Comparison of ENCODE assay signal across 20 mouse cellular contexts in the genomic region with DNA sequence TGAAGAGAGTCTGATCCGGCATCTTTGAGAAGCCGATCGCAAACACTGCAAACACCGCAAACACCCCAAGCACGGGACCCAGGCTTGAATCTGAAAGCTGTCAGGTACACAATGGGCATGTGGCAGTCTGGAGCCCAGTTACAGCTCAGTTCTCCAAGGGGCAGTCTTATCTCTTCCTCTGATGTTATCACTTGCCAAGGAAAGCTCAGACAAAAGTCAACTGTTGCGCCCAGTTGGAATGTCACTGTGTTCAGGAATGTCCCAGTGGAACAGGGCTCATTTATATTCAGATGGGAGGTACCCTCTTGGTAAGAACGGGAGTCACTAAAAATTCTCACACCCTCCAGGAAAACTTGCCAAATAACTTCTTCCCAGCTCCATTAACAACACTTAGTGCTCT.
A peak's percentile ranks its signal among the peaks of the same experiment; 100 is the strongest.
DNase-seq lines count a peak whose midpoint lies in the region; ATAC-seq lines count a peak whose summit lies in the region.
"Had no signal": no experiment of that assay in that cellular context is flagged by ENCODE, and none has a peak within 500 bp of the region (broad histone marks: within the 10 kb centered on the region; RNA-seq: fewer than 3 reads in every experiment).

No protein-coding gene starts in this region.

- no peak overlapping the region for H3K4me2 ChIP-seq in heart, embryonic 11.5 days
- H3K4me2 ChIP-seq in lung, embryonic 16.5 days (ENCODE audit: low read depth, low read length): 0 out of 2 replicates have a peak overlapping the region, but pooled peaks have one; percentile 7
- peak overlapping the region; percentile 5; the same call in 1 of the 2 replicates for H3K4me2 ChIP-seq in stomach, embryonic 16.5 days (ENCODE audit: low read depth, low read length)
- H3K4me2 ChIP-seq: forebrain, embryonic 12.5 days; hindbrain, embryonic 12.5 days; limb, embryonic 15.5 days had no signal

- peaks cover 38% of the 10 kb centered on the region for H3K4me1 ChIP-seq in heart, embryonic 11.5 days (ENCODE audit: control insufficient read depth, insufficient read depth, low read length)
- peaks cover 33% of the 10 kb centered on the region for H3K4me1 ChIP-seq in lung, embryonic 16.5 days (replicated peaks; ENCODE audit: control insufficient read depth, insufficient read depth, low read length)
- peaks cover 10% of the 10 kb centered on the region; the same call in 1 of the 2 replicates for H3K4me1 ChIP-seq in stomach, embryonic 16.5 days (ENCODE audit: control insufficient read depth, insufficient read depth, low read length)
- H3K4me1 ChIP-seq: forebrain, embryonic 12.5 days; hindbrain, embryonic 12.5 days; midbrain, embryonic 10.5 days had no signal

- 52% methylated on average over 7 of the region's 7 CpGs for WGBS in heart, embryonic 11.5 days (ENCODE audit: insufficient replicate concordance)
- WGBS in lung, embryonic 16.5 days: 47% methylated on average over 7 of the region's 7 CpGs
- WGBS in stomach, embryonic 16.5 days: 63% methylated on average over 7 of the region's 7 CpGs

- DNase-seq in heart, postnatal 14 days: no peak
- peak; percentile 20 for DNase-seq in kidney, adult 9 months
- no peak for DNase-seq in kidney, adult 8-10 months
- DNase-seq in lung, postnatal 14 days: no peak
- DNase-seq in testis, postnatal 14 days (ENCODE audit: low spot score): no peak
- DNase-seq: cerebellum, adult 9-10 months; gastrocnemius, postnatal 10 days; heart, adult 18-20 months; layer of hippocampus, postnatal 36 days; right cerebral cortex, postnatal 14 days had no signal

- H3K36me3 ChIP-seq in heart, embryonic 11.5 days (ENCODE audit: control insufficient read depth, insufficient read depth, low read length): 0 out of 2 replicates have a peak, but pooled peaks cover 2% of the 10 kb centered on the region
- H3K36me3 ChIP-seq in lung, embryonic 16.5 days (ENCODE audit: control insufficient read depth, insufficient read depth, low read length): peaks cover 3% of the 10 kb centered on the region; the same call in 1 of the 2 replicates
- H3K36me3 ChIP-seq in stomach, embryonic 16.5 days (ENCODE audit: control insufficient read depth, insufficient read depth, low read length): no peaks in the 10 kb centered on the region
- H3K36me3 ChIP-seq: forebrain, embryonic 12.5 days; G1E; hindbrain, embryonic 12.5 days; limb, embryonic 15.5 days had no signal

- H3K27ac ChIP-seq in heart, embryonic 11.5 days (ENCODE audit: low read depth, low read length): peak overlapping the region; percentile 54; the same call in 1 of the 2 replicates
- peak overlapping the region; percentile 59; the same call in 1 of the 2 replicates for H3K27ac ChIP-seq in lung, embryonic 16.5 days (ENCODE audit: low read length)
- H3K27ac ChIP-seq in stomach, embryonic 16.5 days (ENCODE audit: low read length): no peak overlapping the region
- H3K27ac ChIP-seq: forebrain, embryonic 12.5 days; hindbrain, embryonic 12.5 days; limb, embryonic 15.5 days; macrophage; midbrain, embryonic 10.5 days had no signal

- ATAC-seq in heart, embryonic 11.5 days (replicated peaks; ENCODE audit: insufficient number of reproducible peaks, low FRiP score, low TSS enrichment): no peak
- peak; percentile 47; the same call in 1 of the 2 replicates for ATAC-seq in lung, embryonic 16.5 days (ENCODE audit: low read depth)
- ATAC-seq in stomach, embryonic 16.5 days (ENCODE audit: insufficient read depth, low FRiP score): peak; percentile 58; the same call in 1 of the 2 replicates

- H3K4me3 ChIP-seq in heart, embryonic 11.5 days (ENCODE audit: low read depth, low read length): no peak overlapping the region
- no peak overlapping the region for H3K4me3 ChIP-seq in lung, embryonic 16.5 days (ENCODE audit: low read length)
- no peak overlapping the region for H3K4me3 ChIP-seq in stomach, embryonic 16.5 days (replicated peaks; ENCODE audit: low read length)
- H3K4me3 ChIP-seq: embryonic facial prominence, embryonic 10.5 days; forebrain, embryonic 12.5 days; hindbrain, embryonic 12.5 days; limb, embryonic 15.5 days; midbrain, embryonic 10.5 days had no signal

- H3K9me3 ChIP-seq in heart, embryonic 11.5 days (replicated peaks; ENCODE audit: control insufficient read depth, low read length): no peaks in the 10 kb centered on the region
- no peaks in the 10 kb centered on the region for H3K9me3 ChIP-seq in lung, embryonic 16.5 days (ENCODE audit: control insufficient read depth, low read length)
- no peaks in the 10 kb centered on the region for H3K9me3 ChIP-seq in stomach, embryonic 16.5 days (replicated peaks; ENCODE audit: control insufficient read depth, low read length)
- H3K9me3 ChIP-seq: embryonic facial prominence, embryonic 10.5 days; forebrain, embryonic 12.5 days; G1E; hindbrain, embryonic 12.5 days; limb, embryonic 15.5 days; midbrain, embryonic 10.5 days had no signal

- intact Hi-C loops in heart, postnatal 14 days (cut with DNase I): no loop called here

- H3K27me3 ChIP-seq in heart, embryonic 11.5 days (ENCODE audit: control insufficient read depth, insufficient read depth, low read length): no peaks in the 10 kb centered on the region
- no peaks in the 10 kb centered on the region for H3K27me3 ChIP-seq in lung, embryonic 16.5 days (ENCODE audit: control insufficient read depth, insufficient read depth, low read depth, low read length)
- no peaks in the 10 kb centered on the region for H3K27me3 ChIP-seq in stomach, embryonic 16.5 days (ENCODE audit: control insufficient read depth, insufficient read depth, low read length)
- H3K27me3 ChIP-seq: forebrain, embryonic 12.5 days; hindbrain, embryonic 12.5 days; limb, embryonic 15.5 days had no signal

- no peak overlapping the region for H3K9ac ChIP-seq in heart, embryonic 11.5 days (ENCODE audit: low read depth, low read length)
- no peak overlapping the region for H3K9ac ChIP-seq in lung, embryonic 16.5 days (ENCODE audit: low read length)
- no peak overlapping the region for H3K9ac ChIP-seq in stomach, embryonic 16.5 days (ENCODE audit: low read length)
- H3K9ac ChIP-seq: forebrain, embryonic 12.5 days; hindbrain, embryonic 12.5 days; limb, embryonic 15.5 days had no signal
